Mouse (Mus musculus) midbrain, embryonic 14.5 days (tissue): ENCODE data around the gene Hoxb4. TPM values are rescaled to one million over a fixed set of nuclear protein-coding genes. Genes with fewer than 3 reads are reported as not detected.

Experiments
- ATAC-seq: fragments of 200-750 bp; cut with Nextera tagmentation; 2 replicates; pipeline ENCODE4 v1.8.0; 2017; ENCODE audit warnings: moderate number of reproducible peaks, moderate library complexity; ENCODE audit not compliant: low FRiP score, low TSS enrichment
- DNase-seq: peaks from one replicate; pipeline ENCODE4 v3.0.0-alpha.2; 2015
- H3K27ac ChIP-seq: fragments of 300-500 bp; sonication (generic); replicated peaks from 2 replicates; pipeline ENCODE4 v1.5.1; 2014; ENCODE audit warnings: mild to moderate bottlenecking, low read depth, low read length, moderate library complexity
- H3K27me3 ChIP-seq: fragments of 300-500 bp; sonication (generic); 2 replicates; pipeline ENCODE4 v1.6.1; 2014; ENCODE audit warnings: low read length, control low read depth, mixed read lengths; ENCODE audit not compliant: control insufficient read depth, insufficient read depth
- H3K36me3 ChIP-seq: fragments of 300-500 bp; sonication (generic); 2 replicates; pipeline ENCODE4 v1.6.1; 2014; ENCODE audit warnings: low read length, control low read depth; ENCODE audit not compliant: control insufficient read depth, insufficient read depth
- H3K4me1 ChIP-seq: fragments of 300-500 bp; sonication (generic); 2 replicates; pipeline ENCODE4 v1.6.1; 2014; ENCODE audit warnings: mild to moderate bottlenecking, antibody characterized with exemption, low read length, control low read depth; ENCODE audit not compliant: control insufficient read depth, insufficient read depth
- H3K4me2 ChIP-seq: fragments of 300-500 bp; sonication (generic); 2 replicates; pipeline ENCODE4 v1.6.1; 2014; ENCODE audit warnings: mild to moderate bottlenecking, low read length, moderate library complexity
- H3K4me3 ChIP-seq: fragments of 300-500 bp; sonication (generic); replicated peaks from 2 replicates; pipeline ENCODE4 v1.5.1; 2014; ENCODE audit warnings: low read depth, low read length
- H3K9ac ChIP-seq: fragments of 300-500 bp; sonication (generic); replicated peaks from 2 replicates; pipeline ENCODE4 v1.6.1; 2014; ENCODE audit warnings: mild to moderate bottlenecking, low read length, moderate library complexity
- H3K9me3 ChIP-seq: fragments of 300-500 bp; sonication (generic); 2 replicates; pipeline ENCODE4 v1.6.1; 2016; ENCODE audit warnings: low read length, control low read depth, mixed read lengths; ENCODE audit not compliant: control insufficient read depth
- WGBS: fragments of 180-500 bp; shearing (Covaris S2); extraction: QIAGEN DNeasy Blood & Tissue Kit; methylation state at CpG from one replicate; pipeline ENCODE4 v1.1.7; 2014; 5-methylcytosine and 5-hydroxymethylcytosine counted together
- polyA plus RNA-seq: library from polyadenylated mRNA; unstranded; fragments of >200 nt; fragmentation: Nextera tagmentation; extraction: Ambion mirVana; gene quantifications from 2 replicates; pipeline ENCODE4 v1.2.1, GENCODE M21; 2014

Hoxb4 gene
- polyA plus RNA-seq, 1 experiment from 2014 or later = not detected

GRCm38 (mm10) chr11:96316696-96317607 lies 1.1 kb upstream of the Hoxb4 start:
- no peak overlapping the region for H3K4me3 ChIP-seq

DNA sequence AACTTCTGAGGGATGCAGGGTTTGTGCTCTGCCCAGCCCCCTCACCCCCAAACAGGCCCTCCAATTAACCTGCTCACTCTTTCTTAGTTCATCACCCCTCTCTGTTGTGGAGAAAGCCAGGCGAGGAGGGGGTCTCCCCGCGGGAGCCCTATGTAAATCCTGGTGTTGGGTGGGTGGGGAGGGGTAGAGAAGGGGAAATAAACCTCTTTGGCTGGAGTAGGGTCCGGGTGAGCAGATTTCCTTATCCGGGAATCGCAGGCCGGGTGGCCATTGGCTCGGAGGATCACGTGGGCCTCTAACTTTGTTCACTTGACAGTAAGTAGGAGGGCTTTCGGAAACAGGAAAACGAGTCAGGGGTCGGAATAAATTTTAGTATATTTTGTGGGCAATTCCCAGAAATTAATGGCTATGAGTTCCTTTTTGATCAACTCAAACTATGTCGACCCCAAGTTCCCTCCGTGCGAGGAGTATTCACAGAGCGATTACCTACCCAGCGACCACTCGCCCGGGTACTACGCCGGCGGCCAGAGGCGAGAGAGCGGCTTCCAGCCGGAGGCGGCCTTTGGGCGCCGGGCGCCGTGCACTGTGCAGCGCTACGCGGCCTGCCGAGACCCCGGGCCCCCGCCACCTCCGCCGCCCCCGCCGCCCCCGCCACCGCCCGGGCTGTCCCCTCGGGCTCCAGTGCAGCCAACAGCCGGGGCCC lies 452 bp downstream of the Hoxb4 start:
- H3K9ac ChIP-seq = no peak overlapping the region
- no peak overlapping the region for H3K27ac ChIP-seq
- no peaks in the 10 kb centered on the region for H3K4me1 ChIP-seq
- ATAC-seq = no peak; the same call in 1 of the 2 replicates
- 1% methylated on average over 39 of the region's 45 CpGs for WGBS
- H3K4me3 ChIP-seq = no peak overlapping the region
- H3K27me3 ChIP-seq = peaks cover 100% of the 10 kb centered on the region
- DNase-seq = no peak
- H3K36me3 ChIP-seq = no peaks in the 10 kb centered on the region
- H3K9me3 ChIP-seq = no peaks in the 10 kb centered on the region
- H3K4me2 ChIP-seq = peak overlapping the region; percentile 32

More at GRCm38 (mm10) chr11:96316696-96317607, 1.1 kb upstream of the Hoxb4 start:
- ATAC-seq (no peak), DNase-seq (peak; percentile 57)
- Histone ChIP-seq H3K4me2 (no peak overlapping the region), H3K9ac (no peak overlapping the region), H3K27ac (no peak overlapping the region), H3K27me3 (peaks cover 100% of the 10 kb centered on the region), H3K4me1 (no peaks in the 10 kb centered on the region), H3K9me3 (no peaks in the 10 kb centered on the region), H3K36me3 (no peaks in the 10 kb centered on the region)
- WGBS = 7% methylated on average over 18 of the region's 18 CpGs

DNA sequence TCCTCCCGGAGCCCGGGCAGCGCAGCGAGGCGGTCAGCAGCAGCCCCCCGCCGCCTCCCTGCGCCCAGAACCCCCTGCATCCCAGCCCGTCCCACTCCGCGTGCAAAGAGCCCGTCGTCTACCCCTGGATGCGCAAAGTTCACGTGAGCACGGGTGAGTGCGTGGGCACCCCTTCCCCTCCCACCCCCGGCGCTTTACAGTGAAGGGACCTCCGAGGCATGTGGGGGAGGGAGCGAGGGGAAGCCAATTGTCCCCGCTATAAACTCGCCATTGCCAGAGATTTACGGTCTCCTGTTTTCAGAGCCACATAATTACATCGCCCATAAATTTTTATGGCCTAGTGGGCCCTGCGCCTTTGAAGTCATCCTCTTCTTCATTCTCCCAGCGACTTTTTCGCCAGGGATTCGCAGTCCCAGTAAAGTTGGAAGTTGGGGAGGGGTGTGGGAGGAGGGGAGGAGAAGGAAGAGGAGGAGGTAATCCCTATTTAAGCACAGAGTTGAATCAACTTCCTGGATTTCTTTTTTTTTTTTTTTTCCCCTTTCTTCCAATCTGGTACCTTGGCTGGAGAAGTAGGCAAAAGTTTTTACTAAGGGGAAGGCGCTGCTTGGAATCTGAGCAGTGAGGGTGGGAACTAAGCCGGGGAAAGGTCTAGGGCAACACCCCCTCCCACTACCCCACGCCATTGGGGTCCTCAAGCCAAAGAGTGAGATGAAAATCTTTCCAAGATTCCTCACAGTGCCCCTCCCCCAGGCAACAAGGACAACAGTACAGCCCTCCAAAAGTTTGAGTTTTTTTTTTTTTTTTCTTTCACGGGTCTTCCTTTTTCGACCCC lies 1.2 kb downstream of the Hoxb4 start:
- DNase-seq (no peak), ATAC-seq (no peak)
- Histone ChIP-seq H3K27me3 (peaks cover 100% of the 10 kb centered on the region), H3K9ac (no peak overlapping the region), H3K27ac (no peak overlapping the region), H3K4me3 (no peak overlapping the region), H3K4me2 (peak overlapping the region; percentile 32), H3K9me3 (no peaks in the 10 kb centered on the region), H3K36me3 (no peaks in the 10 kb centered on the region), H3K4me1 (no peaks in the 10 kb centered on the region)
- WGBS = under 1% methylated on average over 34 of the region's 34 CpGs

DNA sequence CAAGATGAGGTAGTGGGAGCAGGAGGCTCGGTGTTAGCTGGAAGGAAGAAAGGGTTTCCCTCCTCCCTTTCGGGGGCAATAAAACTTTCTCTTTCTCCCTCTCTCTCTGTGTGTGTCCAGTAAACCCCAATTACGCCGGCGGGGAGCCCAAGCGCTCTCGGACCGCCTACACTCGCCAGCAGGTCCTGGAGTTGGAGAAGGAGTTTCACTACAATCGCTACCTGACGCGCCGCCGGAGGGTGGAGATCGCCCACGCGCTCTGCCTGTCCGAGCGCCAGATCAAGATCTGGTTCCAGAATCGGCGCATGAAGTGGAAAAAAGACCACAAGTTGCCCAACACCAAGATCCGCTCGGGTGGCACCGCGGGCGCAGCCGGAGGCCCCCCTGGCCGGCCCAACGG lies 1.8 kb downstream of the Hoxb4 start:
- no peak overlapping the region for H3K4me3 ChIP-seq
- no peaks in the 10 kb centered on the region for H3K9me3 ChIP-seq
- no peak for ATAC-seq
- no peaks in the 10 kb centered on the region for H3K36me3 ChIP-seq
- H3K27me3 ChIP-seq = peaks cover 100% of the 10 kb centered on the region
- H3K9ac ChIP-seq = no peak overlapping the region
- no peaks in the 10 kb centered on the region for H3K4me1 ChIP-seq
- no peak overlapping the region for H3K27ac ChIP-seq
- WGBS = under 1% methylated on average over 29 of the region's 29 CpGs
- H3K4me2 ChIP-seq = no peak overlapping the region
- no peak for DNase-seq

DNA sequence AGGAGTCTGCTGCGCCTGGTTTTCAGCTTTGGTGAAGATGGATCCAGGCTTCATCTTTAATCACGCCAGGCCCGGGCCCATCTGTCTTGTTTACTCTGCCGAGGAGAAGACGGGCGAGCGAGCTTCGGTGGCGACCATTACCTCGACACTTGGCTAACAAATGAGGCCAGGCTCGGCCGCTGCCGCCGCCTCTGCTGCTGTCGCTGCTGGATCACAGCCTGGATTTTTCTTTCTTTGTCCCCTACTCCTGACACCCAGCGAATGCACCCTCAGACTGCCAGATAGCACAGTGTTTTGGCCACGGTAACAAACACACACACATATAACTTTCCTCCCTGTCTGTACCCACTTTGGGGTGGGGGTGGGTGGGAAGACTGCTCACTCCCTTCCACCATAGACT lies 2.6 kb downstream of the Hoxb4 start:
- no peak overlapping the region for H3K4me2 ChIP-seq
- H3K27me3 ChIP-seq = peaks cover 100% of the 10 kb centered on the region
- H3K9me3 ChIP-seq = no peaks in the 10 kb centered on the region
- no peak overlapping the region for H3K4me3 ChIP-seq
- no peaks in the 10 kb centered on the region for H3K36me3 ChIP-seq
- H3K9ac ChIP-seq = no peak overlapping the region
- DNase-seq = no peak
- WGBS = 0% methylated on average over 17 of the region's 17 CpGs
- ATAC-seq = no peak
- H3K27ac ChIP-seq = no peak overlapping the region
- H3K4me1 ChIP-seq = no peaks in the 10 kb centered on the region

GRCm38 (mm10) chr11:96321846-96322245 lies 3.8 kb downstream of the Hoxb4 start:
- Histone ChIP-seq H3K4me1 (no peaks in the 10 kb centered on the region), H3K4me2 (no peak overlapping the region), H3K27ac (no peak overlapping the region), H3K4me3 (no peak overlapping the region), H3K36me3 (no peaks in the 10 kb centered on the region), H3K9me3 (no peaks in the 10 kb centered on the region), H3K27me3 (peaks cover 99% of the 10 kb centered on the region), H3K9ac (no peak overlapping the region)
- DNase-seq (no peak), ATAC-seq (no peak)
- 7% methylated on average over 5 of the region's 5 CpGs for WGBS

DNA sequence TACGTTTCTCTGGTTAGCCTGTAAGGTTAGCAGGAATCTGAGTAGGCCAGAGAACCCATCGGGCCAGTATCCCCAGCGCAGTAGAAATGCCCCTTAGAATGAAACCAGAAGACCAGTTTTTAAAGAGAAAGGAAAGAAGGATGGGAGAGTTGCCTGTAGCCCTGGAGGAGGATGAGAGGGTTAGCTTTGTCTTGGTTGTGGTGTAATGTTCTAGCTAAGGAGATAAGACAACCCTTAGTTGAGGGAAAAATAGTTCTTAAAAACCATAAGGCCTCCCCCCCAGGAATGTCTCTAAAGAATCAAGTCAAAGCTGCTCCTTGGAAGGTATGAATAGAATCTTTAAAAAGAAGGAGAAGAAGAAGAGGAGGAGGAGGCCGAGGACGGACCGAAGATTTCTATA lies 4.7 kb downstream of the Hoxb4 start:
- H3K4me1 ChIP-seq = no peaks in the 10 kb centered on the region
- no peak overlapping the region for H3K9ac ChIP-seq
- no peak overlapping the region for H3K4me3 ChIP-seq
- DNase-seq (no peak), ATAC-seq (no peak)
- H3K9me3 ChIP-seq = no peaks in the 10 kb centered on the region
- 4% methylated on average over 6 of the region's 6 CpGs for WGBS
- H3K27me3 ChIP-seq = peaks cover 99% of the 10 kb centered on the region
- no peak overlapping the region for H3K4me2 ChIP-seq
- H3K36me3 ChIP-seq = no peaks in the 10 kb centered on the region
- no peak overlapping the region for H3K27ac ChIP-seq

DNA sequence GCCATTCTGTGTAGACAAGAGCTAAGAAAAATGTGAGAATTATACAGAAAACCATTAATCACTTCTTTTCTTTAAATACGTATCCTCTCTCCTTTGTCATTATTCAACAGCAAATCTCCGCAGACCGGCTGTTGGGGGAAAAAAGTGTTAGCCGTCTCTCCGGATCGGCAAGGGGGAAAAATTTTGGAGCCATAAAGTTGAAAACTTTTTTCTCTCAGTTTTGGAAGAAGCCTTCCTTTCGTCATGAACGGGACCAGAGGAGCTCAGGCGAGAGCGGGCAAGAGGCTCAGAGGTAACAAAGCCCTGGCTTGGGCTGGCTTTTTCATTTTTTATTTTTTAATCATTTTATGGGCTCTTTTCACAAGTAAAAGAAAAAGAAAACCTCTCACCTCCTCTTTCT lies 5.1 kb downstream of the Hoxb4 start, which contains the start of gene Hoxb3:
Hoxb3 (plus strand) TSS at position 173 of the 400 bp plus-strand sequence.
- H3K36me3 ChIP-seq = no peaks in the 10 kb centered on the region
- peaks cover 99% of the 10 kb centered on the region for H3K27me3 ChIP-seq
- no peak within 1 kb of the TSS for H3K4me3 ChIP-seq
- H3K4me2 ChIP-seq = no peak within 1 kb of the TSS
- H3K9ac ChIP-seq = no peak within 1 kb of the TSS
- ATAC-seq (no peak), DNase-seq (no peak)
- no peaks in the 10 kb centered on the region for H3K9me3 ChIP-seq
- 1% methylated on average over 10 of the region's 10 CpGs for WGBS
- H3K4me1 ChIP-seq = no peaks in the 10 kb centered on the region
- no peak within 1 kb of the TSS for H3K27ac ChIP-seq
